Mouse (Mus musculus): Measurements from ENCODE around the gene Cdh24.
"Not testable (repeated sequence)": the region's sequence is repeated elsewhere in the genome, so short reads cannot be mapped to it uniquely, and the experiment has no call there.

The Cdh24 gene

DNA sequence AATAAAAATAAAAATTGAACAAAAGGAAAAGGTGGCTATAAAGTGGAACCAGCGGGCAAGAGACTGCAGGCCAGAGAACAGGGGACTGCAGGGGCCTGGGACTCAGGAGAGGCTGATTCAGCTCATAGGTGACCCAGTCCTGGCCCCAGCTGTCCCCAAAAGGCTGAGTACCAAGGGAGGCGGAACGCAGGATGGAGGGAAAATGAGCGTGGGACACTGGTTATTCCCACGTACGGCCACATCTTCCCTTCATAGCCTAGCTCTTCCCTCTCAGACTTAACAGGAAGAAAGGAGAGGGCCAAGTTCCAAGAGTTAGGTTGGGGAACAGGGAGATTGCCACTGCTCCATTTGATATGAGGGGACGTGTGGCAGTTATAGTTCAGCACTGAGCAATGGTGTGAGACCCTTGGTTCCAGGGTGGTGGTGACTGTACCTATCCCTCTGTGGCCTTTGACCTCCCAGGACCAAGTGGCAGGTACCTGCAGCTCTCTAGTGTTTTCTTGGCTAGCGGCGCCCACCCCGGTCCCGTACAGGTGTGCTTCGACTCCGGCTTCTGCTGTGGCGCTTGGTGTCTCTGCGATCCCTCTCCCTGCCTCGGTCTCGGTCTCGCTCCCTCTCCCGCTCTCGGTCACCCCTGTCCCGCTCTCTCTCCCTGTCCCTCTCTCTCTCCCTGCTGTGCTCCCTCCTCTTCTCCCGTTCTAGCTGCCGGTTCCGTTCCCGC is 1.2 kb upstream of the Cdh24 start:
- peak in 1 of 2 experiments; percentile 16 for DNase-seq

DNA sequence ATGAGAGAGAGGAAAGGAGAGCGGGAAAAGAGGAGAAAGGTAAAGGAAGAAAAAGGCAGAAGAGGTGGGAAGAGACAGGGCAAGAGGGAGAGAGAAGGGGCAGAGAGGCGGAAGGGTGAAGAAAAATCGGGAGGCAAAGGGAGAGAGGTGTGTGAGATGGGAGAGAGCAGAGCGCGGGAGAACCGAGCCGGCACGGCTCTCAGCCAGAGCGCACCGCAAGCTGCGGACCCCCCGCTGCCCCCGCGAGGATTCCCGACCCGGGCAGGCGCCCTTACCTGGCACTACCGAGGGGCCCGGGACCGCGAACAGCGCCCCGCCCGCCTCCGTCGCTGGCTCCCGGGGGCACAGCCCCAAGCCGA is 239 bp downstream of the Cdh24 start, which contains the start of gene Gm17606:
Gm17606 (plus strand) TSS at position 7 of the 359 bp plus-strand sequence.
- no peak for DNase-seq

DNA sequence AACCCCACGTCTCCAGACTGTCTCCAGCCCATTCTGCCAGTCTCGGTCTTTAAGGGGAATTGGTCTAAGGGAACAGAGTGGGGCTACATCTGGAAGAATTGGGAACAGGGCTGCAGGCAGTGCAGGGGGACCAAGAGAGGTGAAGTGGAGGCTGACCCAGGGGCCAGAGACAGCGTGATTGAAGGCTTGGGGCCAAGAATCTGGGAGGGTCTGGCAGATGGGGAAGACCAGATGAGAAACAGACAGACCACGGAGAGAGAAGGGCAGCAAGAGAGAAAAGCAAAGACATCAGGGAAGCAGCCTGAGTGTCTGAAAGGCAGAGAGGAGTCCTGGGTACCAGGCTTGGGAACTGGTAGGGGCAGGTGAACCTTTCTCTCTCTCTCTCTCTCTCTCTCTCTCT is 1.0 kb downstream of the Cdh24 start:
- no peak for DNase-seq

DNA sequence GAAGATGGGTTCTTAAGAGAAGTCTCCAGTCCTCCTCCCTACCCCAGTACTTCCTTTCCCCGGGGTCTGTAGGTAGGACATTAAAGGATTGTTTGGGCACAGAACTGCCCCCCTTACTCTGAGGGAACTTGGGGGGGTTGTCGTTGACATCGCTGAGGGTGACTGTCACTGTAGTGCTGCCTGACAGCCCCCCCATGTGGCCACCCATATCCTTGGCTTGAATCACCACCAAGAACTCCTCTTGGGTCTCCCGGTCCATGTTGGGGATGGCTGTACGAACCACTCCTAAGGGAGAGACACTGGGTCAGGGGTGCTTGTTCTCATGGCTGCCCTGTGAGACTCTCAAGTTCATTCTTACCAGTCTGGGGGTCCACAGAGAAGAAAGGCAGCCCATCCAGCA is 3.0 kb downstream of the Cdh24 start:
- DNase-seq = no peak

DNA sequence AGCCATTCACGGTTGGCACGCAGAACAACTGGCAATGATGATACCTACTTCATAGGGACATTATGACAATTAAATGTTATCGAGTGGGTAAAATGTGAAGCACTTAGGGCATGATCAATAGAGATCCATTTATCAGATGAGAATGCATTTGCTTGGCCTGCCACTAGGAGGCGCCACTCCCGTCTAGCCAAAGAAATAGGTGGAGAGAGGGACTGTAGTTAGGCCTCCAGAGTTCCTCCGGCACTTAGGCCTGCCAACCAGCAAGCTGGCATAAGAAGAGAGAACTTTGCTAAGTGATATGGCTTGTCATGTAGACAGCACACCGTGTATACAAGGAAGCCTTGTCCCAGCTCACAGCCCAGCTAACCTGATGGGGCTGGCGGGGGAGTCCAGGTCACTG is 4.2 kb downstream of the Cdh24 start:
- peak; percentile 55 to 68 for DNase-seq

DNA sequence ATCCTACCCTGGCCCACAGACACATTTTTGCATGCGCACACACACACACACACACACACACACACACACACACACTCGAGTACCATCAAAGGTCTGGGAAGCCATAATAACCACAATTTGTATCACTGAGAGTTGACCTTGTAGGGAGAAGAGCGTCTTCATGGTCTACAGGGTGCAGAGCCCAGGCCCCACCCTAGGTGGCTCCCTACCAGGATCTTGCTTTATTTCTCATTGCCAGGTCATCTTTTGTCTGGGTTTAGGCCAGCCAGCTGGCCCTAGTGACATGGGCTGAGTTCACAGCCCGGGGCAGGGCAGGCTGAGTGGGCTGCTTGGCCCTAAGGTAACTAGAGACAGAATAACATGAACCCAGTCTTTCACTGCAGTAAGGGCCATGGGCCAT is 7.0 kb downstream of the Cdh24 start:
- no peak for DNase-seq

DNA sequence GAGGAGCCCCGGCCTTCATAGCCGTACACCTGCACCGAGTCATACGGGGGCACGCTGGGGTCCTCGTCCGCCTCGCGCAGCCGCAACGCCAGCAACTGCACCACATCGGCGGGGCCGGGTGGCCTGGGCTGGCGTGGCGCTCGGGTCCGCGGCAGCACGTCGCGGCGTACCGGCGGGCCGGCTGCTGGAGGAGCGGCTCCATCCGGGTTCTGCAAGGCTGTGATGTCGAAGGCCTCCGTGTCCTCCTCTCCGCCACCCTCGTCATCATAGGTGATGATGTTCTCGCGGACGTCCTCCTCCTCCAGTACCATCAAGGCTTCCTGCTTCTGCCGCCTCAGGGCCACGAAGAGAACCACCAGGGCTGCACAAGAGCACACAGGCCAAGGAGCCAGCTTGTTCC is 8.9 kb downstream of the Cdh24 start:
- no peak for DNase-seq

DNA sequence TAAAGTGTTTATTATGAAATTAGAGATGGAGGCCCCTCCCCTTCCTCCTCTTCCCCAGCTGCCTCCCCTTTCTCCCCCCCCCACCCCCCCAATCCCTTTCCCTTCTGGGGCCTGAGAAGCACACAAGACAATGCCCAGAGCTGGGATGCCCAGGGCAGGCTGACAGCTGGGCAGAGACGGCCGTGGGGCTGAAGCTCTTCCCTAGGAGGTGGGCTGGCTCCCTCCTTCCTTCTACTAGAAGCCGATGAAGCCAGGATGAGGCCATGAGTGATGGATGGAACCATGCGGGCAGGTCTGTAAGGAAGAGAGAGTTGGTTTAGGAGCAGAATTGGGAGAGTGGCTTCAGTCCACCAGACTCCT is 9.9 kb downstream of the Cdh24 start:
- DNase-seq = no peak

DNA sequence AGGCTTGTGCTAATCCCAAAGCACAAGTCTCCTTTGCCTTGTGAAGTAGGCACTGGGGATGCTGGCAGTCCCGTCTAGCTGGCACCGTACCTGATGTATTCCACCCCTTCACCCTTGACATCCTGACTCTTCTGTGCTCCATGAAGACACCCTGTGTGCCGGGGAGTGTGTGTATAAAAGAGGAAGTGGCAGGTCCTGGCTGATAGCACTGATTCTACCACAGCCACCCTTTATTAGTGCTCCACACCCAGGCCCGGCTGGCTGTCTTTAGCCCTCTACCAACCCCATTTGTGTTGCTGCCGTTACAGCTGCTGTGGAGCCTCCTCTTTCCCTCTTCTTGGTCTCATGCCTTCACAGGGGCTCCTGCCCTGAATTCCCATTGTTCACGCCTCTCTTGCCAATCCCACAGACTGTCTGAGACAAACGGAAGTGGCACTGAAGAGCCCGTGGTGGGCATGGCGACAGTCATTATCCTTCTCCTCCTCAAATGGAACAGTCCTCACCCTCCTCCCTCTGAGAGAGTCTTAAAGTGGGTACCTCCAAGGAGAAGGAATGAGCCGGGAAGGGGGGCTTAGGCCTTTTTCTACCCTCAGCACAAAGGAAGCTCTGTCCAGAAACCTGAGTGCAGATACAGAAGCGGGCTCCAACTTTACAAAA is 10.5 kb downstream of the Cdh24 start:
- DNase-seq = no peak

DNA sequence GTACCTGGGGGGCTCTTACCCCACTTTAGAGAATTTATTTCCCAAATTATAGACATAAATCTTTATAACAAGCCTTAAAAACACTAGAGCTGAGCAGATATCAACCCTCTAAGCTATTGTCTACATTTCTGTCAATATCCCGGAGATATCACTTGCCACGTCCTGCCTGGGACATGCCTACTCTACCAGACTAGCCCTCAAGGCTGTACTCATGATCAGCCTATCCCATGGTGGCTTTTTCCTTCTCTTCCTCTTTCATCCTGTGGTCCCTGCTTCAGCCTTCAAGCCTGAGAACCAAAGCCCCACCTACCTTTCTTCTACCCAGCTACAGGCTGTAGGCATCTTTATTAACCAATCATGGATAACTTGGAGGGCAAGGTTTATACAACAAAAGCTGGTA is 11.4 kb downstream of the Cdh24 start:
- DNase-seq = no peak

DNA sequence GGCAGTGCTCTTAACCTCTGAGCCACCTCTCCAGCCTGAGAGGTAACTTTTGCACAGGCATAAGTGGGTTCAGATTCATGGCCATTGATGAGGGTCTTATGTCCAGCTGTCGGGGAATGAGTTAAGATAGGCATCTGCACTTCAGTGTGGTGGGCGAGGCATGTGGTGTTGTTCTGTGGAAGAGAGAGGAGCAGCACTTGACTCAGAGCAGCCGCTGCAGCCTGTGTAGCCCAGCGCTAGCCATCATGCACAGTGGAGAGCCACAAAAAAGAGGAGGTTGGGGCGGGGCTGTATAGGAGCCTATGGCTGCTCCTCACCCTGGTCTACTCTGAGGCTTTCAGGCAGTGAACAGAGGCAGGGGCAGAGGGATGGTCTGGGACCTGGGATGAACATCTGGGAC is 13.1 kb downstream of the Cdh24 start:
- DNase-seq = no peak

DNA sequence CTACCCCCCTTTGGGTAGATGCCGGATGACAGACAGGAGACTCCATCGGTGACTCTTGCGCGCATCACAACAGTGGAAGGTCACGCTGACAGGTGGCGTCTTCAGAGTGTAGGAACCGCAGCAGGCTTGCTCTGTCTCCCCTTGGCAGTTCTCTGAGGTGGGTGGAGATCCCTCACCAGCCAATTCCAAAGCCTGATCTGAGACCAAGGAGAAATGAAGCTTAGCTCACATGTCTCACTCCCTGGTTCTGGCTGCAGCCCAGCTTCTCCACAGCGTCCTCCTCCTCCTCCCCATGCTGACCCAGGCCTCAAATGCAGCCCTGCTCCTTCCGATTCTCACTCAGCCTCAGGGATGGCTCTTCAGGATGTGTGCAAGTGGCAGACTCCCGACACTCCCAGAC is 16.2 kb downstream of the Cdh24 start:
- no peak for DNase-seq

DNA sequence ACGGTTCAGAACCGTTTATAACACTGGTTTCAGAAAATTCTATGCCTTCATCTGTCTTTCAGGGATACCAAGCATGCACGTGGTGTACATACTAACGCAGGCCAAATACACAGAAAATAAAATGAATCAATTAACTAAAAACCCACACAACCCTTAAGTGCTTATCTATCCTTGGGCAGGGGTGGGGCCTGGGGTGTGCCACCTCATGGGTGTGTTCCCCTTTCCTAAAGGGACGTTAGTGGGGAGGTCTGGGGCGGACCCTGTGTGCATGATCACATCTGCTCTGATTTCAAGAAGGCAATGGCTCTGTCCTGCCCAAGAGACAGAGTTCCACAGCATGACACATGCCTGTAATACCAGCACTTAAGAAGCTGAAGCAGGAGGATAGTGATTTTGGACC is 17.8 kb downstream of the Cdh24 start:
- DNase-seq = no peak

DNA sequence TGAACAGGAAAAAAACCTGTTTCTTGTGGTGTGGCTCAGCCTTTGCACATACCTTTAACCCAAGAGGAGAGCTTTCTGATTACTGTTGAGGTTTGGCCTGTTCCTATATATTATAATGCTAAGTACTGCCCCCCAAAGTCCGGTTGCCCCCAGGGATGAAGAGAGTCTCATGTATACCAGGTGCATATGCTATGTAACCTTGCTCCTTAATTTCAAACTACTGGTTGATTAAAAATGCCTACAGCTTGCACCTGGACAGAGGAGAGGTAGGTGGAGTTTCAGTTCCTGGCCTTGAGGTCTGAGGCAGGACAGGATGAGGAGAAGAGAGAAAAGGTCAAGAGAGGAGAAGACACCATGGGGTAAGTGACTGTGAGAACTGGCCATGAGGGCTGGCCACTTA is 20.0 kb downstream of the Cdh24 start, which contains the start of gene Psmb11:
Psmb11 (plus strand) TSS at position 301 of the 400 bp plus-strand sequence.
- DNase-seq = no peak

DNA sequence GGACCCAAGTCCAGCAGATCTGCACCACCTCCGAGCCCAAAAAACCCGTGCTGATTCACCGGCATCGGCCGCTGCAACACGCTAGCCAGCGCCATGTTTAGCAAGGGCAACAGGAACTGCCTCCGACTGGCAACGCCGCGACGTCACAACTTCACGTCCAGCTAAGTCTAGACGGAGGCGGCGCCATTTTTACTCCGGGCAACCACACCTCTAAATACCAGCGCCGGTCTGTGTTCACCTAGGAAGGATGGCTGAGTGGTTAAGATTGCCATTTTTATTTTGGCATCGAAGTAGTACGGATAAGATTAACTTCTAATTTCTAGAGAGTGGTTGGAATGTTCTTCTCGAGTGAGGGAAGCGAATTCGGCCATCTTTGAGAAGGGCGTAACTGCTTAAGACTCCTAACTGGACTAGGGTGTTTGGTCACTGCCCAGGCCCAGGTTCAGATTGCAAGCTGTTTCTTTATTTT is 23.2 kb downstream of the Cdh24 start, which contains the start of gene Psmb5:
Psmb5 (minus strand) TSS at position 126 of the 469 bp plus-strand sequence.
- peak; percentile 89 to 90 for DNase-seq

DNA sequence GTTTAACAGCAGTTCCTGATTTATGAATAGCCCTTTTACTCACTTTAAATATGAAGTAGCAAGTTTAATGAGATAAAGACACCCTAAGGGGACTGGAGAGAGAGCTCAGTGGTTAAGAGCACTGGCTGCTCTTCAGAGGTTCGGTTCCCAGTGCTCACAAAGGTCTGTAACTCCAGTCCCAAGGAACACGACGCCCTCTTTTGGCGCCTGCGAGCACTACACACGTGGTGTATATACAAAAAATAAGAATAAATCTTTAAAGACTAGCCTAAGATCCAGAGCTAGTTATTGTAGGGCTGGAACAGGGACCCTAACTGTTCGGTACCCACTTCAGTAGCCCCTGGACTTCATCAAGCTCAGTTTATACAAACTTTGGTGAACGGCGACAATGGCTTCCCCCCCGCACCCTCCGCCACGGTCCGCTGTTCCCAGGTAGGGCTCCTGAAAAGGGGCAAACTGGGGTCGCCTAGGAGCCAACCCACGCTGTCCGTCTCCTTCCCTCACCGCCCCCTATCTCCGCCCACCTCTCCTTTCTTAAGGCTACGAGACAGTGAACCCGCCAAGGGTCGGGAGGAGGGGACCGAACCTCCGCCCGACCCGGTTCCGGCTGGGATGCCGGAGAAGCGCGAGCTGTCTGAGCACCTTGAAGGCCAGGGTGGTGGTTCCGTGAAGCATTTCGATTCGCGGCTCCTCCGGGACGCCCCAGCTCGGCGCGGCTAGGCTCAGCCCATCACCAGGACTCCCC is 23.8 kb downstream of the Cdh24 start:
- no peak for DNase-seq

DNA sequence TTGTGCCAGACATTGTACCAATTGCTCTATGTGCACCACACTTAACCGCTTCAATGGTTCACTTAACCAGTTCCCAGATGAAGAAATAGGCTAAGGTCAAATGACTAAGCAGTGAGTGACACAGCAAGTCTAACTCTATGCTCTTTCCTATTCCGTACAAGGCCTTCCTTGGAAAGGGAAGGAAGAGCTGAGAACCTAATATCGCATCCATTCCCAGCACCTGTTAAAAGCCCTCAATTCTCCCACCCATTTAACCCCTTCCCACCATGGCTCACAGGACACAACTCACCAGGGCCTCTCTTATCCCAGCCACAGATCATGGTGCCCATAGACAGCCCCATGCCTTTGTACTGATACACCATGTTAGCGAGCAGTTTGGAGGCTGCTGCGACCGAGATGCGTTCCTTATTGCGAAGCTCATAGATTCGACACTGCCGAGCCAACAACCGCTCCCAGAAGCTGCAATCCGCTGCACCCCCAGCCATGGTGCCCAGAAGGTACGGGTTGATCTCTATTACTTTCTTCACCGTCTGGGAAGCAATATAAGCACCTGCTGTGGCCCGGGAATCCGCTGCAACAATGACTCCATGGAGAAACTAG is 24.8 kb downstream of the Cdh24 start:
- no peak for DNase-seq

DNA sequence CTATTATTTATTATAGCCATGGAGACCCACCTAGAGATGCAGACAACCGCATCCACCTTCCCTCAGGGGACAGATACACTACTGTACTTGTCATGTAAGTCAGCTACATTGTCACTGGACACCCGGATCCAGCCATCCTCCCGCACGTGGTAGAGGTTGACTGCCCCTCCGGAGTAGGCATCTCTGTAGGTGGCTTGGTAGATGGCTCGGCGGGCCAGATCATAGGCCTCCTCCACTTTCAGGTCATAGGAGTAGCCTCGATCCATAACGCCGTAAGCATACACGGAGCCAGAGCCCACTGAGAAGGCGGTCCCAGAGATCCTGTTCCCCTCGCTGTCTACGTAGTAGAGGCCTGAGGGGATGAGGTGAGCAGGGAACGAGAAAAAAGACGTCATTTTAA is 27.0 kb downstream of the Cdh24 start:
- DNase-seq = not testable (repeated sequence)

DNA sequence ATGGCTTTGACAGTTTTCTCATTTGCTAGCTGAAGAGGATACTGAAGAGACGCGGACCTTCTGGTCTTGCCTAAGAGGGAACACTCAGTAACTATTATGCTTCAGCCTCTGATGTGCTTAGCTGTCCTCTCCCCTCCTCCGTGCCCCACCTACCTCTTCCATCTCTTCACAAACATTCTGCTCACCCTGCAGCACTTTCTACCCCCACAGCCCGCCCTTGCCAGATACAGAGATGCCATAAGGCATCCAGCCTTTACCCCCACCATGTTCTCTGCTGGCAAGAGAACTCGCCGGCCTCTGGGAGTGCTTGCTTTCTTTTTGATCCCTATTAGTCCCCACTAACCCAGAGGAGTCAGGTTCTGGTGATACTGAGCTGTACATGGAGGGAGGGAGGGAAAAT is 30.5 kb downstream of the Cdh24 start:
- no peak for DNase-seq

DNA sequence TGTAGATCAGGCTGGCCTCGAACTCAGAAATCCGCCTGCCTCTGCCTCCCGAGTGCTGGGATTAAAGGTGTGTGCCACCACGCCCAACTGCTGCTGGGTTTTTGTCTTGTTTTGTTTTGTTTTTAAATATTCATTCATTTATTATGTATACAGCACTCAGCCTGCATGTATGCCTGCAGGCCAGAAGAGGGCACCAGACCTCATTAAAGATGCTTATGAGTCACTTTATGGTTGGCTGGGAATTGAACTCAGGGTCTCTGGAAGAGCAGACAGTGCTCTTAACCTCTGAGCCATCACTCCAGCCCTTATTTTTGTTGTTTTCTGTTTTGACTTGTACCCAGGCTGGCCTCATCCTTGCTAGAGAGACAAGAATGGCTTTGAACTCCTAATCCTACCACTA is 31.2 kb downstream of the Cdh24 start:
- no peak for DNase-seq

DNA sequence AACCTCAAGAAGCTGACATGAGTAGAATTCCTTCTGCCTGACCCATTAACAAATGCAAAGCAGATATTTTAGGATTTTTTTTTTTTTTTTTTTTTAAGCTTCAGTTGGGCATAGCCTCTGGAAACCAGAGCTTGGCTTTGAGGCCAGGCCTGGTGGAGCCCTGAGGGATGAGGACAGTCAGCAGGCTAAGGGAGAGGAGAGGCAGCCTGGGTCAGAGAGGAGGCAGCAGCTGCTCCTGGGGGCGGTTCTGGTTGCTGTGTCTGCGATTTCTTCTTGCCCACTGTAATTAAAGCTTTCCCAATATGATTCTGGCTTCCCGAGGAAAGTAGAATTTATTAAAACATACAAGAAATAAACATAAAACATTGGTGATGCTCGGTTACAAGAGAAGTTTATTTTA is 31.9 kb downstream of the Cdh24 start:
- DNase-seq = no peak

DNA sequence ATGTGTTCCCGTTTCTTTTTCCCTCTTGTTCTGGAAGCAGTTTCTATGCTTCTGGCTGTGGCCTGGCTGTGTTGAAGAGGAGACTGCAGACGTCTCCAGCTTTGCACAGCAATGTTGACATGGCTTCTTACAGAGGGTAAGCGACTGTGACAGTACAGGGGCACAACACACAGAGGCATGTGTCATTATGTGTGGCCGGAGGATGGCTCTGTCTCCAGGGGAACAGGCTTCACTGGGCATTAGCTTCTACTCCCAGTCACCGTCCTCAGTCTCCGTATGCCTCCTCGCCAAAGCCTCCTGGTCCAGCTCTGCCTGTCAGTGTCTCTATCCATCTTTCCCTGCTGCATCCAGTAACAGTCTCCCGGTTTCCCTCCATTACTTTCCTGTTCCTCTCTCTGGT is 33.9 kb downstream of the Cdh24 start:
- no peak for DNase-seq

DNA sequence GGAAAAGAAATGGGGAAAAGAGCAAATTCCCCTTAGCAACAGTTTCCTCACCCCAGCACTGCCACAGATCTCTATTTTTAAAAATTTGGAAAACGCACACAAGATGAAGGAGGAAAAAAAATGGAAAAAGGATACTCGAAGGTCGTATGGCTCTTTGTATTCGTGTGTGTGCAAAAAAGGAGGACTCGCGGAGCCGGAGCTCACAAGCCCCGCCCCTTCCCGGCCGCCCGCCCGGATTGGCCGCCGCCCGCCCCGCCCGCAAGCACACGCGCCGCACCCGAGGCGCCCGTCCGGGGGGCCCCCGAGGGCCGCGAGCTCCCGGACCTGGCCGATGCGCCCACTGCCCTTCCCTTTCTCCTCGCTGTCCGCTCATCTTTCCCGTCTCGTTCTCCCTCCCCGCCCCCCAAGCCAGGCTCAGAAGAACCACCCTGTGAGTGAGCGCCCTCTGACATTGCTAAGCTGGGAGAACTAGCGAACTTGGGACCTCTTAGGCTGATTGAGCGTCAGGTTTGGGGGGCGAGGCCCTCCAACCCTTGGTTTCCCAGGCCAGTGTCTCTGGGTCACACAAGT is 35.3 kb downstream of the Cdh24 start, which contains the start of gene 4931414P19Rik:
4931414P19Rik (minus strand) TSS at position 242 of the 570 bp plus-strand sequence.
- peak; percentile 83 to 88 for DNase-seq

Data from cerebellum, adult 18-20 months (tissue).